Mouse (Mus musculus) c-Kit-positive CD71-negative TER-119-negative erythroid progenitor cells, embryonic 14.5 days (primary cell): Measurements from ENCODE around the gene Gm30191.
"Not testable (repeated sequence)": the region's sequence is repeated elsewhere in the genome, so short reads cannot be mapped to it uniquely, and the experiment has no call there.

Experiments used
- DNase-seq: peaks from one replicate; pipeline ENCODE4 v3.0.0-alpha.2; 2013; ENCODE audit warnings: low read depth

The Gm30191 gene

GRCm38 (mm10) chr4:134287168-134287564 is 40.4 kb downstream of the Gm30191 start:
- peak; percentile 78 for DNase-seq

- peak; percentile 74 for DNase-seq
These were observed 40.9 kb downstream of the Gm30191 start, which contains the start of gene Pdik1l for GRCm38 (mm10) chr4:134287575-134288025. Gene Pdik1l, minus strand, starts transcription at chr4:134287895.

- no peak for DNase-seq
These were observed 41.9 kb downstream of the Gm30191 start for GRCm38 (mm10) chr4:134288397-134289256.

- DNase-seq = peak; percentile 72
These were observed 45.3 kb downstream of the Gm30191 start for GRCm38 (mm10) chr4:134292067-134292466.

- DNase-seq = no peak
These were observed 46.4 kb downstream of the Gm30191 start for GRCm38 (mm10) chr4:134293061-134293691.

- DNase-seq = no peak
These were observed 47.0 kb downstream of the Gm30191 start for GRCm38 (mm10) chr4:134293692-134294163.

GRCm38 (mm10) chr4:134296096-134296495 is 49.4 kb downstream of the Gm30191 start:
- not testable (repeated sequence) for DNase-seq

GRCm38 (mm10) chr4:134296523-134296922 is 49.8 kb downstream of the Gm30191 start:
- DNase-seq = no peak

GRCm38 (mm10) chr4:134297369-134297768 is 50.6 kb downstream of the Gm30191 start:
- DNase-seq = no peak

GRCm38 (mm10) chr4:134298626-134299497 is 52.1 kb downstream of the Gm30191 start:
- no peak for DNase-seq

- no peak for DNase-seq
These were observed 52.7 kb downstream of the Gm30191 start for GRCm38 (mm10) chr4:134299498-134299810.
